Mouse (Mus musculus): ENCODE measurements around the gene Cog4. TPM values are rescaled to one million over a fixed set of nuclear protein-coding genes. Genes with fewer than 3 reads are reported as not detected.

Cog4 gene
- polyA plus RNA-seq, 1 experiment from 2014 or later = 77.0 TPM

DNA sequence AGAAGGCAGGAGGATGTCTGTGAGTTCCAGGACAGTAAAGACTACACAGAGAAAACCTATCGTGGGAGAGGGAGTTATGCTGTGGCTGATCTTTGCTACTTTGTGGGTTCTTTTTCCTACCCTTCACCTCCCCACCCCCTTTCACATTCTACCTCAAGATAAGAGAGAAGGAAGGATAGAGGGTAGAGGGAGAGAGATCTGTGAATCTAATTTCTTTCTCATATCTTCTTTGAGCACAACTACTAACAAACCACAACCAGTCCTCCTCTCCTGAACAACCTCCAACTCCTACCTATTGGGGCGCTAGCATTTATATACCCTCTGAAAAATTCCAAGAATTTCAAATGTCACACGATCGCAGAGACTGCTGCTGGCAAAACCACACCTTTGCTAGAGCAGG, 31.5 kb downstream of the Cog4 start:
- Histone ChIP-seq H3K4me2 (replicated peaks) (no peak overlapping the region), H3K36me3 (peaks cover 80% of the 10 kb centered on the region), H3K27ac (no peak overlapping the region), H3K4me1 (no peaks in the 10 kb centered on the region), H3K27me3 (replicated peaks) (no peaks in the 10 kb centered on the region), H3K9ac (no peak overlapping the region), H3K4me3 (no peak overlapping the region), H3K9me3 (no peaks in the 10 kb centered on the region)
- 94% methylated on average over 4 of the region's 4 CpGs for WGBS
- no peak for ATAC-seq (ENCODE audit: low FRiP score, low read depth)

DNA sequence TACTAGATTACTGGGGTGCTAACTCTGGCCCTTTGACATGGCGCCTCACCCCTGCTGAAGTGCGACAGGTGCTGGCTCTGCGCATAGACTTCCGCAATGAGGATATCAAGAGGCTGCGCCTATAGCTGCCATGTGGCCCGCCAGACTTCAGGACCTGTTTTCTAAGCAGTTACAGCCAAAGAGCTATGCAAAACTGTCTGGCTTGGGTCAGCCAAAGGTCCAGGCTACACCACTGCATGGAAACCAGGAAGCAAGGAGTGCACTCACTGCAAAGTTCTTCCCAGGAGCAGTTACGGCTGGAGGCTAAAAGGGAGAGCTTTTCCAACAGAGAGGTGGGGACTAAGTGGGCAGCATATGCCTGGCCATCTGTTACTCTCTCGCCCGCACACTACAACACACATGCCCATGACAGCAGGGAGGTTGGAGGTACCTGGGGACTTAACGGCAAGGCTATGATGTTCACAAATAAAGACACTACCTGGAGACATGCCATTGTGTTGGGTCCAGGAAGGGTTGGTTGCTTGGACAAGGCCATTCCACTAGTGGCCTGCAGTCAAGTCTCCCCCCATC, 35.4 kb downstream of the Cog4 start:
- WGBS = 95% methylated on average over 10 of the region's 10 CpGs
- Histone ChIP-seq H3K9ac (no peak overlapping the region), H3K36me3 (peaks cover 78% of the 10 kb centered on the region), H3K4me3 (no peak overlapping the region), H3K4me1 (no peaks in the 10 kb centered on the region), H3K27ac (no peak overlapping the region), H3K27me3 (replicated peaks) (no peaks in the 10 kb centered on the region), H3K4me2 (replicated peaks) (no peak overlapping the region), H3K9me3 (no peaks in the 10 kb centered on the region)
- no peak for ATAC-seq (ENCODE audit: low FRiP score, low read depth)

DNA sequence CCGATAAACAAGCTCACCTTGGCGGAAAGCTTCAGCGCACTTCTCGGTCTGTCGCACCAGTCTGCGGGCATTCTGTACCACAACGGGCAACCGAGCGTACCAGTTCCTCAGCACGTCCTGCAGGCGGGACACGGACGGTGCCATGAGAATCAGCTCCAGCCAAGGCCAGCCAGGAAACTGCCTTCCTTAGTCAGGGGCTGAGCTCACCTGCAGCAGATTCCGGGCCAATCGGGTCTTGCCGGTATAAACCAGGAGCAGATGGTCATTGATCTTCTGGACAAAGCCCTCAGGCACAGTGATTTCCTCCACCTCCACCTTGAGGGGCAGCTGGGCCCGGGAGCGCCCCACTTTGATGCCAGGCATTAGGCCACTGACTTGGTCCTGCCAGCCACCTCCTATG, 37.4 kb downstream of the Cog4 start:
- Histone ChIP-seq H3K9me3 (no peaks in the 10 kb centered on the region), H3K9ac (no peak overlapping the region), H3K4me2 (replicated peaks) (no peak overlapping the region), H3K27me3 (replicated peaks) (no peaks in the 10 kb centered on the region), H3K36me3 (peaks cover 87% of the 10 kb centered on the region), H3K4me1 (no peaks in the 10 kb centered on the region), H3K4me3 (no peak overlapping the region), H3K27ac (no peak overlapping the region)
- ATAC-seq (ENCODE audit: low FRiP score, low read depth) = no peak
- WGBS = 96% methylated on average over 18 of the region's 18 CpGs

DNA sequence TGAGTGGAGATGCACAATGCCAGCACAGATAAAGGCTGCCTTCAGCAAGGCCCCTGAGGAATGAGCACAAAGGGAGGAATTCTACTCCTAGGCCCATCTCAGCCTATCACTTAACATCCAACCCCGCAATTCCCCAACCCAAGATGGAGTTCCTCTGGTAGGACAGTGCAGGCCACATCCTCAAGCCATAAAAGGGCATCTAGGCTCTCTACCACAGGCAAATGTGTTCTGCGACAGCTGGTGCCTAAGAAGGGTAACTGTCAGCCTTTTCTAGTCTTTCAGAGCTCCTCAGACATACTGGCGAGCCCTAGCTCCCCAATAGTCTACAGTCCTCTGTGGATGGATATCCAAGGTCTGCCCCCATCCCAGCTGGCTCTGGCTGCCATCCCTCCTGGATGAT, 40.2 kb downstream of the Cog4 start:
- WGBS = 94% methylated on average over 3 of the region's 3 CpGs
- no peak for ATAC-seq (ENCODE audit: low FRiP score, low read depth)
- Histone ChIP-seq H3K27ac (no peak overlapping the region), H3K4me2 (replicated peaks) (no peak overlapping the region), H3K36me3 (peaks cover 70% of the 10 kb centered on the region), H3K9ac (no peak overlapping the region), H3K27me3 (replicated peaks) (no peaks in the 10 kb centered on the region), H3K9me3 (no peaks in the 10 kb centered on the region), H3K4me3 (no peak overlapping the region), H3K4me1 (no peaks in the 10 kb centered on the region)

DNA sequence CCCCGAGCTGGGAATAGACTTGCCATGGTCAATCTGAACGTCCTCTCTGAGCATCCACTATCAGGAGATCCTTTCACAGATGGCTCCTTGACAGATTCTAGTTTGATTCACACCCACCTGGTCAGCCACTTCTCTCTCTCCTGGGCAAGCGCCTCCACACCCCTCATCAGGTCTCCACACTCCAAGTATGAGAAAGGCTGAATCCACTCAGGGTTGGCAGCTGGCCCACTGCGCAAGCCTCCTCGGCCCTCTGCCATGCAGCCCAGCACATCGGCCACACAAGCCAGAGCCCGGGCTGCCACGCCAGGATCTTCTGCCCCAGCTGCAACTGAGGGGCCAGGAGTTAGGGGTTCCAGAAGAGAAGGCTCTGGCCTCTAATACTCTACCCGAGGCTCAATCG, 41.2 kb downstream of the Cog4 start:
- no peak for ATAC-seq (ENCODE audit: low FRiP score, low read depth)
- no peak overlapping the region for H3K27ac ChIP-seq
- H3K9me3 ChIP-seq = no peaks in the 10 kb centered on the region
- WGBS = 93% methylated on average over 10 of the region's 10 CpGs
- H3K36me3 ChIP-seq = peaks cover 65% of the 10 kb centered on the region
- H3K4me1 ChIP-seq = no peaks in the 10 kb centered on the region
- no peak overlapping the region for H3K4me2 ChIP-seq (replicated peaks)
- H3K9ac ChIP-seq = no peak overlapping the region
- no peak overlapping the region for H3K4me3 ChIP-seq
- no peaks in the 10 kb centered on the region for H3K27me3 ChIP-seq (replicated peaks)

DNA sequence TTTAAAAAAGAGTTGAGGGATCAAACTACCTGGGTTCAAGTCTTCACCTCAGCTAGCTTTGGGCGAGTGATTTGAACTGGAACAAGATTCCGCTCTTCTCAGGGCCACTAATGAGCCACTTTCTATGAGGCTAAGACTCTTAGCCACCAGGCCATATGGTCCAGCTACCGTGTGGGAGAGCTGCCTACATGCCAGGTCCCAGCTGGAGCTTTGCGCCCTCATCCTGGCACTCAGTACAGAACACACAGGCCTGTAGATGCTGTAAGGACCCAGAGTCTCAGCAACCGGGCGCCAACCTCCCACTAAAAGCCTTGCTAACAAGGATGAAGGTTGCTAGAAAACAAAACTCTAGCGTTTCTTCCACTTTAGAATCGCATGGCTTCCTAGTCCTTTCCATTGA, 42.0 kb downstream of the Cog4 start:
- WGBS = 90% methylated on average over 8 of the region's 8 CpGs
- Histone ChIP-seq H3K4me1 (no peaks in the 10 kb centered on the region), H3K36me3 (peaks cover 62% of the 10 kb centered on the region), H3K4me3 (no peak overlapping the region), H3K4me2 (replicated peaks) (no peak overlapping the region), H3K27ac (no peak overlapping the region), H3K9ac (no peak overlapping the region), H3K27me3 (replicated peaks) (no peaks in the 10 kb centered on the region), H3K9me3 (no peaks in the 10 kb centered on the region)
- ATAC-seq (ENCODE audit: low FRiP score, low read depth) = no peak

DNA sequence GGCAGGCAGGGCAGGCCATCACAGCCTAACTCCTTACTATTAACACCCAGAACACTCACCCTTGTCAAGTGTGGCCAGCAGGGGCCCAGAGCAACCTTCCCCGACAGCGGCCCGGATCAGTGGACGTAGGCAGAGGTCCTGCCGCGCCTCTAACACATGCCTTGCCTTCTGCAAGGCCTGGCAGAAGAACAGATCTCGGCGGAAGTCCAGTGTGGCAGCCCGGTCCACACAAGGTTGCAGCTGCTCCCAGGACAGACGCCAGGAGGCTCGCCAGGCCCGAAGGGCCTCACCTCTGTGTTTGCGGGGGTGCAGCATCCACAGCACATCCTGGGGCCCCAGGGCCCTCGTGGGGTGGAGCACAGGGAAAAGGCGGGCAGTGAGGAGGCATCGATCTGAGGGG, 42.5 kb downstream of the Cog4 start:
- H3K36me3 ChIP-seq = peaks cover 60% of the 10 kb centered on the region
- 93% methylated on average over 16 of the region's 16 CpGs for WGBS
- ATAC-seq (ENCODE audit: low FRiP score, low read depth) = no peak

DNA sequence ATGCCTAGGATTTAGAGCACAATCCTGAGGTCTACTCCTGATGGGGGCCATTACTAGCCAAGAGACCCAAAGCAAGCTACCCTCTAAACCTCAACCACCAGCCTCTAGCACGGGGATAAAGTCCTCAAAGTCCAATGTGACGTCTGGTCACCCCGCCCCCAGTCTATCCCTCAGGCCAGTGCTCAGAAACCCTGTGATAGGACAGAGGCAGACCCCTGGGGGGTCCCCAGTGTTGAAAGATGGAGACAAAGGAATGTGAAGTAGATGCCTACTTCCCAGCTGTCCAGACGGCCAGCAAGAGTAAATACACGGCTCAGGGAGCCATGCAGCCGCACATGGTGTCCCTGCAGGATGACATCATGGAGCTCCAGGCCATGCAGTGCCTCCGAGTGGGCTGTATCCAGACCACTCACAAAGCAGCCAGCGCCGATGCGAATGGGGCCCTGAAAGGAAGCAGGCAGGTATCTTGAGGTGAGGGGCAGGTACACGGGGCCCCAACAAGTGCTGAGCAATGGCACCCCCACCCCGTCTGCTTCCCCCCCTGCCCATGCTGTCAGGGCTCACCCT, 43.6 kb downstream of the Cog4 start:
- Histone ChIP-seq H3K27me3 (replicated peaks) (no peaks in the 10 kb centered on the region), H3K4me3 (no peak overlapping the region), H3K9me3 (no peaks in the 10 kb centered on the region), H3K36me3 (peaks cover 52% of the 10 kb centered on the region), H3K4me1 (no peaks in the 10 kb centered on the region), H3K9ac (no peak overlapping the region), H3K4me2 (replicated peaks) (no peak overlapping the region), H3K27ac (no peak overlapping the region)
- no peak for ATAC-seq (ENCODE audit: low FRiP score, low read depth)
- 75% methylated on average over 12 of the region's 12 CpGs for WGBS

More for the DNA sequence above, 42.5 kb downstream of the Cog4 start:
- Histone ChIP-seq H3K27me3 (replicated peaks) (no peaks in the 10 kb centered on the region), H3K4me3 (no peak overlapping the region), H3K4me2 (replicated peaks) (no peak overlapping the region), H3K4me1 (no peaks in the 10 kb centered on the region), H3K27ac (no peak overlapping the region), H3K9ac (no peak overlapping the region), H3K9me3 (no peaks in the 10 kb centered on the region)

DNA sequence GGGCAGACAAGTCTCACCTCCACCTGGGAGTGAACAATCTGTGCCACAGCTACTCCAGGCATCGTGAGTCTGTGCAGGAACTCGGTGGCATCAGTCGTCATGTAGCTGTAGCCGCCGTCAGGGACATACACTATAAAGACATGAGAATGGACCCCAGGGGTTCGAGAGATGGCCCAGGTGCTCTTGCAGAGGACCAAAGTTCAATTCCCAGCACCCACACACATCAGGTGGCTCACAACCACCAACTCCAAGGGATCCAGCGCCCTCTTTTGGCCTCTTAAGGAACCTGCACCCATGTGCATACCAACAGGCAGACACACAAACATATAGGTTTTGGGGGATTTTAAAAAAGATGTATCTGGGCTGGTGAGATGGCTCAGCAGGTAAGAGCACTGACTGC, 45.6 kb downstream of the Cog4 start:
- Histone ChIP-seq H3K27me3 (replicated peaks) (no peaks in the 10 kb centered on the region), H3K4me3 (no peak overlapping the region), H3K4me2 (replicated peaks) (no peak overlapping the region), H3K36me3 (peaks cover 42% of the 10 kb centered on the region), H3K27ac (no peak overlapping the region), H3K9ac (no peak overlapping the region), H3K9me3 (no peaks in the 10 kb centered on the region), H3K4me1 (no peaks in the 10 kb centered on the region)
- 88% methylated on average over 7 of the region's 7 CpGs for WGBS
- no peak for ATAC-seq (ENCODE audit: low FRiP score, low read depth)

DNA sequence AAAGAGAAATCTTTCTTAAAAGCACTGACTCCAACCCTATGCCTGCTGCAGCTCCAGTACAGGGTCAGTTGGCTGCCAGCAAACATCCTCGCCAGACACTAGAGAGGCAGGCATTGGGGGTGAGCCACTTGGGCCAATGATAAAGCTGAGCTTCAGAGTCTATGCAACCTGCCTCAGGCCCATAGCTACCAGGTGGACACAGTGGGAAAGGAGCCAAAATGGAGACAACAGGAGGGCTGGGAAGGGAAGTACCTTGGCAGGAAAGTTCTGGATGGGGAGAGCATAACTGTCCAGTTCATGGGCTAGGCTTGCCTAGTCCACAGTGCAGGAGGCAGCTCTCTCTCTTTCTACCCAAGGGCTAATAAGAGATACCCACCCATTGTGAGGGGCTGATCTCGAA, 46.5 kb downstream of the Cog4 start:
- Histone ChIP-seq H3K9me3 (no peaks in the 10 kb centered on the region), H3K4me2 (replicated peaks) (no peak overlapping the region), H3K9ac (no peak overlapping the region), H3K36me3 (peaks cover 37% of the 10 kb centered on the region), H3K27ac (no peak overlapping the region), H3K4me3 (no peak overlapping the region), H3K4me1 (no peaks in the 10 kb centered on the region), H3K27me3 (replicated peaks) (no peaks in the 10 kb centered on the region)
- WGBS = 94% methylated on average over 2 of the region's 2 CpGs
- no peak for ATAC-seq (ENCODE audit: low FRiP score, low read depth)

DNA sequence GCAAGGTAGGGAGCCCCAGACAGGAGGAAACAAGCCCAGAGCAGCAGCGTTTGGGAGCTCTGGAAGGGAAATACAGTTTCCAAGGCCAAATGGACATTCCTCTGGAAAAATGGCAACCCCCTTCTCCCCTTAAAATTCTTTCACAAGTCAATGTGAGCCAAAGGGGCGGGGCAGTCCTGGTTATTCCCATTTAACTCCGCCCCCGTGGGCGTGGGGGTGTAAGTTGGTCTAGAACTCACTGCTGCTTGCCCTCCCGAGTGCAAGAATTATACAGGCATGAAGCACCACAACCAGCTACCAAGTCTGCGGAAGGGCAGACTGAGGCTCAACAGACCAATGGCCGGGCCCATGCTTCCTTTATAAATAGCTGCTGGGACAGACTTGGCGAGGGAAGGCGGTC, 48.5 kb downstream of the Cog4 start:
- no peak overlapping the region for H3K27ac ChIP-seq
- H3K4me2 ChIP-seq (replicated peaks) = no peak overlapping the region
- peaks cover 37% of the 10 kb centered on the region for H3K36me3 ChIP-seq
- H3K9me3 ChIP-seq = no peaks in the 10 kb centered on the region
- 89% methylated on average over 10 of the region's 10 CpGs for WGBS
- no peaks in the 10 kb centered on the region for H3K27me3 ChIP-seq (replicated peaks)
- no peak for ATAC-seq (ENCODE audit: low FRiP score, low read depth)
- H3K4me3 ChIP-seq = no peak overlapping the region
- no peaks in the 10 kb centered on the region for H3K4me1 ChIP-seq
- H3K9ac ChIP-seq = no peak overlapping the region

DNA sequence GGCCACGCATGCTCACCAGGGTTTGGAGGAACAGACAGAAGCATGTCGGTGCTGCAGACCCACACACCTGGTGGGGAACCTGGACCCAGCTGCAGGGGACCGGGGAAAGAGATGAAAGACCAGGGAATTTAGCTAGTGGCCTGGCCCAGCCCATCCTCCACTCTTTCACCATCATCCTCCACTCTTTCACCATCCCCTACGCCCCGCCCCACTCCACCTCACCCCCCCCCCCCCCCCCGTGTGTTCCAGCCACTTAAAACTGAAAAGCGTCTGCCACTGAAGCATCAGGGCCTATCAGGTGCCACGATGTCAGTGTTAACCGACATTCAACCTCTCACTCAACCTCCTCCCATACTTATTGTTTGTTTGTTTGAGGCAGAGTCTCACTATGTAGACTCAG, 48.9 kb downstream of the Cog4 start:
- H3K4me3 ChIP-seq = no peak overlapping the region
- no peak overlapping the region for H3K9ac ChIP-seq
- peaks cover 37% of the 10 kb centered on the region for H3K36me3 ChIP-seq
- H3K4me2 ChIP-seq (replicated peaks) = no peak overlapping the region
- no peaks in the 10 kb centered on the region for H3K9me3 ChIP-seq
- ATAC-seq (ENCODE audit: low FRiP score, low read depth) = no peak
- WGBS = 79% methylated on average over 9 of the region's 9 CpGs
- H3K27me3 ChIP-seq (replicated peaks) = no peaks in the 10 kb centered on the region
- H3K4me1 ChIP-seq = no peaks in the 10 kb centered on the region
- H3K27ac ChIP-seq = no peak overlapping the region

DNA sequence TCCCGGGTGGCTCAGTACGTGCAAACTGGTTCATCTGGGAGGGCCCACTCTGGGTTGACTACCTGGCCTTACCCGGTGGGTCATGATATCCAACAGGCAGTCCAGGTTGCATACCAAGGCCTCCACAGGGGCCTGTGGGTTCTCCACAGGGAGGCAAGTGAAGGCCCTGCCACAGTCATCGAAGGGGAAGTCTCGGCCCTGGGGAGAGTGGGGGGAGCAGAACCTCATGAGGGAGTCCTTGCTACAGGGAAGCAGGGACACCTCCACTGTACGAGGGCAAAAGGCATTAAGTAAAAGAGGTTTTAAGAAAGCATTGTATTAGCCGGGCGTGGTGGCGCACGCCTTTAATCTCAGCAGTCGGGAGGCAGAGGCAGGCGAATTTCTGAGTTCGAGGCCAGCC, 49.4 kb downstream of the Cog4 start:
- peaks cover 35% of the 10 kb centered on the region for H3K36me3 ChIP-seq
- H3K9ac ChIP-seq = no peak overlapping the region
- ATAC-seq (ENCODE audit: low FRiP score, low read depth) = no peak
- no peaks in the 10 kb centered on the region for H3K27me3 ChIP-seq (replicated peaks)
- 92% methylated on average over 13 of the region's 13 CpGs for WGBS
- H3K4me1 ChIP-seq = no peaks in the 10 kb centered on the region
- no peak overlapping the region for H3K4me3 ChIP-seq
- no peaks in the 10 kb centered on the region for H3K9me3 ChIP-seq
- no peak overlapping the region for H3K27ac ChIP-seq
- no peak overlapping the region for H3K4me2 ChIP-seq (replicated peaks)
